Mouse (Mus musculus): ENCODE results near the gene Sipa1l3.

DNA sequence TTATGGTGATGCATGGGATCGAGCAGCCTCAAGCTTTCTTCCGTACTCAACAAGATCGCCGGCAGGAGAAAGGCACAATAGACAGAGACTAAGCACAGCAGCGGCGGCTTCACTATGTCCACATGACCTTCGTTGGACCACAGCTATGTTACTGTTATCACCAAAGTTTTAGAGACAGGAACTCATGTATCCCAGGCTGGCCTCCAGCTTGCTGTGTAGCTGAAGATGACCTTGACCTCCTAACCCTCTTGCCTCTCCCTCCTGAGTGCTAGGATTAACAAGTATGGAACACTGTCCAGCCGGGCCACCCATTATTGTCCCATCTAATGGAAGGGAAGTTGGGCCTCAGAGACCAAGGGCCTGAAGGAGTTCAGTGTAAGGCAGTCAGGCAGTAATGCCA is 177.6 kb downstream of the Sipa1l3 start:
- TF ChIP-seq POLR2A (IDR thresholded peaks at IDR 0.05; ENCODE audit: insufficient read length, low read depth): no peak
- no peak for TF ChIP-seq CEBPB (IDR thresholded peaks at IDR 0.05; ENCODE audit: insufficient read depth, poor library complexity, severe bottlenecking)
- no peak for TF ChIP-seq USF1 (IDR thresholded peaks at IDR 0.05; ENCODE audit: low read depth)
- TF ChIP-seq SRF (IDR thresholded peaks at IDR 0.05; ENCODE audit: control insufficient read depth, insufficient read length, low read depth): no peak
- TF ChIP-seq MYOG (IDR thresholded peaks at IDR 0.05; ENCODE audit: control insufficient read depth in 1 of 3, insufficient read depth in 1 of 3, insufficient read length in 2 of 3, low read depth in 2 of 3): no peak
- no peak for TF ChIP-seq TCF12 (IDR thresholded peaks at IDR 0.05; ENCODE audit: insufficient read depth, poor library complexity, severe bottlenecking)
